Mouse (Mus musculus) CD8-positive naive resting alpha-beta T cell, adult 2 months (primary cell): ENCODE measurements around the gene Ermard.
"Not testable (repeated sequence)": the region's sequence is repeated elsewhere in the genome, so short reads cannot be mapped to it uniquely, and the experiment has no call there.

Experiments used
- DNase-seq, 2 experiments: peaks; one replicate each; pipeline ENCODE4 v3.0.0; 2022; ENCODE audit warnings: low read depth in 2 of 2, low spot score in 2 of 2

Gene Ermard

DNA sequence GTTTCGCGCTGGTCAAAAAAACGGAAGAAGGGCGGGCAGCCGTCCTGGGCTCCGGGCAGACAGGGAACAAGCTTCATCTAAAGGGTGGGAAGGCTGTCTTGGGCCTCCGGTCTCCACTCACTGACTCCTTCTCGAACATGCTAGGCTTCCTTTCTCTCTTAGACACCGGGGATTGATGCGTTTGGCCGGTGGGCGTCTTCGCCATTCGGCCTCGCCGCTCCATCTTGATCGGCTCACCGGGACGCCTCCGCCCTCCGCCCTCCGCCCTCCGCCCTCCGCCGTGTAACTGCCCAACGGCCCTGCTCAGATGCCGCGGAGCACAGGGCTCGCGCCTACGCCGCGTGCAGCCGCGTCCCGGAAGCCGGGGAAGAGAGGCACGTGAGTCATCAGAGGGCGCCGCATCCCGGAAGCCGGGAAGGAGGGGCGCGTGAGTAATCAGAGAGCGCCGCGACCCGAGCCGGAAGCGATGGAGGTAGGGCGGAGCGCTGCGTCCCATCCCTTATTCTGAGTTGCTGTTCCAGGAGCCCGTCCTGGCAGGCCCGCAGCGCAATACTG is at the start of gene Ermard, which contains the start of the genes Tcte3 and Gm3448:
TSS of gene Ermard (plus strand) at position 34 of the 555 bp plus-strand sequence.
TSS of gene Tcte3 (minus strand) at position 314 of the 555 bp plus-strand sequence.
TSS of gene Gm3448 (minus strand) at position 363 of the 555 bp plus-strand sequence.
- DNase-seq = peak in 1 of 2 experiments; percentile 11

DNA sequence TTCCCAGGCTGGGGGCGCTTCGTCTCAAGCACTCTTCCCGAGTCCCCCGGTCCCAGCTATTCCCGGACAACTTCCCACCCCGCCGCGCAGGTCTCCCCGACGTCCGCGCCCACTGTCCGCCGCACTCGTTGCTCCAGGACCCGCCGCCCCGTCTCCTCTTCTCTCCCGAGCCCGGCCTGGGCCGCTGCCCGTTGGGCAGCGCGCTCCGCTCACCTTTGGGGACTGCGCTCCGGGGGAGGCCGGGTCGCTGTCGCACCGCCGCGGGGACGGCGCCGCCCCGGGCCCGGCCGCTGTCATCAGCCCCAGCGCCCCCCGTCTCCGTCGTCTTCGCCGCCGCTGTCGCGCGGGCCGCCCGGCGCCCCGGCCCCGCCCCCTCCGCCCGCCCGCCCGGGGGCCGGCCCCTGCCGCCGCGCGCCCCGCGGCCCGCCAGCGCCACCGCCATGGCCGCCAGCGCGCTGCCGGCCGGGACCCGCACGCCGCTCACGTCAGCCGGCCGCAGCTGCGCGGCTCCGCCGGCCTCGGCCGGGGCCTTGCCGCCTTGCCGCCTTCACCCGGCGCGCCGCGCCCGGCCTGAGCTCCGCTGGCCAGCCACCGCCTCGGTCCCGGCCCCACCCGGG is 48.4 kb upstream of the Ermard start:
- not testable (repeated sequence) for DNase-seq

DNA sequence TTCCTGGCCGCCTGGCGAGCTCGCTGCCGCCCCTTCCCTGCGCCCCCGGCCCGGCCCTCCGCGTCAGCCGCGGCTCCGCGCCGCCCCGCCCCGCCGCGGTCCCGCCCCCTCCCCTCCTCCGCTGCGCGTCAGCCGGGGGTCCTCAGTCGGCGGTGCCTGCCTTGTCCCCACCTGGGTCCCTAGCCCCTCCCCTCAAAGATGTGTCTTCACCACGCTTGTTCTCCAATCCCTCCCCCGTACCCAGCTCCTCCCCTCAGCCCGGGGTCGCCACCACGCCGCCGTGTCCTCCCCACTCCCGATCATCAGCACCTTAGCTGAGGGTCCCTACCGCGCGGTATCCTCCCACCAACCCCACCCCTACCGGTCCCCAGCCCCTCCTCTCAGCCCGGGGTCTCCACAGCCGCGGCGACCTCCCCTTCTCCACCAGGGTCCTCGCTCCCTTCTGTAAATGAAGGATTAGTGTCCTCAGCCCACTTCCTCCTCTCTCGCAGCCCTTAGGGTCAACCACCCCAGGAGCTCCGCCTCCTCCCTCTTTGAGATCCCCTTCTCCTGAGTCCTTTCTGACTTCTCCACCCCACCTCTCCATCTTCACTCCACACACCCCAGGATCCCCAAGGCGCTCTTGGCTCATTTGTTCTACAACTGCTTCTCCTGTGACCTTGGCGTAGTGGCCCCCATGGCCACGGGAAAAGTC is 47.7 kb upstream of the Ermard start:
- not testable (repeated sequence) for DNase-seq

GRCm38 (mm10) chr17:14994140-14994539 is 46.9 kb upstream of the Ermard start:
- DNase-seq = not testable (repeated sequence)

- DNase-seq = not testable (repeated sequence)
These were observed 41.0 kb upstream of the Ermard start for GRCm38 (mm10) chr17:15000047-15000446.

DNA sequence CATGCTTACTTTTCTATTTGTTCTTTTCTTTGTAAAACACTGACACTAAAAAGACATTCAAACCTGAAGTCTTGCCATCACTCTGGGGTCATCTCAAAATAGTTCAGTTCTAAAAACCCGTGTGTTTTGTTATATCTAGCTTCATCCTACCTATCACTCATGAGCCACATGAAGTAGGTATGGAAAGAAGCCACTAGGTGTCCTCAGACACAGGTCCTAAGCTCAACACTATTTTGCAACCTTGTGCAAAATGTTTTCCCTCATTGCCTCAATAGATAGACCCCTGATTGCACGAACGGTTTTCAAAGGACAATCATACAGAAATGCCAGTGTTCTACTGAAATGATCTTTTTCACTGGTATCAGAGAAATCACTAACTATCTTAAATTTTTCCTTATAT is 31.9 kb upstream of the Ermard start:
- DNase-seq = not testable (repeated sequence)

DNA sequence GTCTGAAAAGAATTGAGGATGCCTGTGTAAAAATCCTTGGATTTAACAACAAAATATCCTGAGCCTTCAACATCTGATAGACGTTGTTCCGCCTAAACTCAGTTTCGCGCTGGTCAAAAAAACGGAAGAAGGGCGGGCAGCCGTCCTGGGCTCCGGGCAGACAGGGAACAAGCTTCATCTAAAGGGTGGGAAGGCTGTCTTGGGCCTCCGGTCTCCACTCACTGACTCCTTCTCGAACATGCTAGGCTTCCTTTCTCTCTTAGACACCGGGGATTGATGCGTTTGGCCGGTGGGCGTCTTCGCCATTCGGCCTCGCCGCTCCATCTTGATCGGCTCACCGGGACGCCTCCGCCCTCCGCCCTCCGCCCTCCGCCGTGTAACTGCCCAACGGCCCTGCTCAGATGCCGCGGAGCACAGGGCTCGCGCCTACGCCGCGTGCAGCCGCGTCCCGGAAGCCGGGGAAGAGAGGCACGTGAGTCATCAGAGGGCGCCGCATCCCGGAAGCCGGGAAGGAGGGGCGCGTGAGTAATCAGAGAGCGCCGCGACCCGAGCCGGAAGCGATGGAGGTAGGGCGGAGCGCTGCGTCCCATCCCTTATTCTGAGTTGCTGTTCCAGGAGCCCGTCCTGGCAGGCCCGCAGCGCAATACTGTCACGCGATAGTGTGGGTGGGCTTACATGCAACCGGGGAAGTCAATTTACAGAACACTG is 31.1 kb upstream of the Ermard start, which contains the start of gene Gm3435:
TSS of gene Gm3435 (plus strand) at position 471 of the 708 bp plus-strand sequence.
- not testable (repeated sequence) for DNase-seq

- DNase-seq = not testable (repeated sequence)
These were observed 19.3 kb upstream of the Ermard start for GRCm38 (mm10) chr17:15021503-15022220.

DNA sequence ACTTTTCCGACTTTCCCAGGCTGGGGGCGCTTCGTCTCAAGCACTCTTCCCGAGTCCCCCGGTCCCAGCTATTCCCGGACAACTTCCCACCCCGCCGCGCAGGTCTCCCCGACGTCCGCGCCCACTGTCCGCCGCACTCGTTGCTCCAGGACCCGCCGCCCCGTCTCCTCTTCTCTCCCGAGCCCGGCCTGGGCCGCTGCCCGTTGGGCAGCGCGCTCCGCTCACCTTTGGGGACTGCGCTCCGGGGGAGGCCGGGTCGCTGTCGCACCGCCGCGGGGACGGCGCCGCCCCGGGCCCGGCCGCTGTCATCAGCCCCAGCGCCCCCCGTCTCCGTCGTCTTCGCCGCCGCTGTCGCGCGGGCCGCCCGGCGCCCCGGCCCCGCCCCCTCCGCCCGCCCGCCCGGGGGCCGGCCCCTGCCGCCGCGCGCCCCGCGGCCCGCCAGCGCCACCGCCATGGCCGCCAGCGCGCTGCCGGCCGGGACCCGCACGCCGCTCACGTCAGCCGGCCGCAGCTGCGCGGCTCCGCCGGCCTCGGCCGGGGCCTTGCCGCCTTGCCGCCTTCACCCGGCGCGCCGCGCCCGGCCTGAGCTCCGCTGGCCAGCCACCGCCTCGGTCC is 17.0 kb upstream of the Ermard start:
- DNase-seq = not testable (repeated sequence)

- DNase-seq = not testable (repeated sequence)
These were observed 16.4 kb upstream of the Ermard start for GRCm38 (mm10) chr17:15024502-15025193.

GRCm38 (mm10) chr17:15025513-15025912 is 15.5 kb upstream of the Ermard start:
- not testable (repeated sequence) for DNase-seq

GRCm38 (mm10) chr17:15031414-15031813 is 9.6 kb upstream of the Ermard start:
- DNase-seq = not testable (repeated sequence)

DNA sequence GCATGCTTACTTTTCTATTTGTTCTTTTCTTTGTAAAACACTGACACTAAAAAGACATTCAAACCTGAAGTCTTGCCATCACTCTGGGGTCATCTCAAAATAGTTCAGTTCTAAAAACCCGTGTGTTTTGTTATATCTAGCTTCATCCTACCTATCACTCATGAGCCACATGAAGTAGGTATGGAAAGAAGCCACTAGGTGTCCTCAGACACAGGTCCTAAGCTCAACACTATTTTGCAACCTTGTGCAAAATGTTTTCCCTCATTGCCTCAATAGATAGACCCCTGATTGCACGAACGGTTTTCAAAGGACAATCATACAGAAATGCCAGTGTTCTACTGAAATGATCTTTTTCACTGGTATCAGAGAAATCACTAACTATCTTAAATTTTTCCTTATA is 553 bp upstream of the Ermard start:
- not testable (repeated sequence) for DNase-seq

DNA sequence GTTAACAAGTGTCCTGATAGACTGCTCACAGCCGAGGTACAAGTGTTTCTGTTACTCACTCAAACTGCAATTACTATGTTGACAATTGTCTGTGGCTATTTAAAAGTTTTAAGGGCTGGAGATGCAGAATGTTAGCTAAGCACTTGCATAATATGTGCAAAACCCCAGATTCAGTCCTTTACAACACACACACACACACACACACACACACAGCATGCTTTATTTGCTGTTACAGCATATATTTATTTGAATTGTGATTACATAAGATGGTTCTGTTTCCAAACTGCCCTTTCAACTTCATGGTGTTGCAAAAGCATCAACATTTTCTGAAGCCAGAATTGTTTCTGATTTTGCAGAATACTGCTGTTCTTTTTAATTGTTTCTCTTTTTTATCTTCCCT is 9.3 kb downstream of the Ermard start:
- DNase-seq = not testable (repeated sequence)

- not testable (repeated sequence) for DNase-seq
These were observed 11.8 kb downstream of the Ermard start for GRCm38 (mm10) chr17:15052766-15053165.

DNA sequence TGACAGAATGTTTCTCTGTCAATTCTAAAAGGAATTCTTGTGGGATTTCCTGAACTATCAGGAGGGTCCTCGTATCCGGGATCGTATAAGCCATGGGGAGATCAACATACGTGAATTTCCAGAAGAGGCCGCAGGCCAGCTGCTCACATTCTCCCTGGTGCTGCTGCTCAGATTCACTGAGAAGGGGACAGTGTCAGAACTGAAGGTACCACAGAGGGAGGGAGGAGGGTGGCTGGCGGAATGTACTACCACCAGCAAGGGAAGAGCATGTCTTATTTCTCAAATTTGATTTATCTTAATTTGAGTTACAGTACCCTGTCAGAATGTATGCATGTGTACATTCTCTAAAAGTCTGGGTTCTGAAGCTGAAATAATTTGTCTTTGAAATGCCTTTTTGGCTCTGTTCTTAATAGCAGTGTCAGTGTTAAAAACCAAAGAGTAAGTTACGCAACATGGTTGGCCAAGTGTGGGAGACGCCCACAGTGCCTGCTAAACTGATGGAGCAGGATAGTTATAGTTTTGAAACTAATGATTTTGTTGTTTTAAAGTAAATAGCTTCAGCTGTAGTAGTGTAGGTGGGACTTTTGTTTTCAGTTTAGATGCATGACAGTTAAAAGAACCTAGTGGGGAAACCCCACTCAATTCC is 12.3 kb downstream of the Ermard start:
- DNase-seq = not testable (repeated sequence)

DNA sequence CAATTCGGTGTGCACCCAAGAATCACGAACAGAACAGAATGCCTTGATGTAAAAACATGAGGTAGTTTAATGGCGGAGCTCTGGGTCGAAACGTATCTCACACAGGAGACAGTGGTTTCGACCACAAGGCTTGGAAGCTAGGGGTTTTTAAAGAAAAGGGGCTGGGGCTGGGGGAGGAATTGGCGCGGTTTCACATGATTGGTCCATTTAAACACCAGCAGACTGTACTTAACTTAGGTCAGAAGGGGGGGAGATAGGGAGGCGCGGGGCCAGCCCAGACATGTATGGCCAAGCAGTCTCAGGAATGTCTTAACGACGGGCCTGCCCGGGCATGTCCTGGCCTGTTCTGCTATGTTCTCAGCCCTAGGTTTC is 12.8 kb downstream of the Ermard start:
- not testable (repeated sequence) for DNase-seq

DNA sequence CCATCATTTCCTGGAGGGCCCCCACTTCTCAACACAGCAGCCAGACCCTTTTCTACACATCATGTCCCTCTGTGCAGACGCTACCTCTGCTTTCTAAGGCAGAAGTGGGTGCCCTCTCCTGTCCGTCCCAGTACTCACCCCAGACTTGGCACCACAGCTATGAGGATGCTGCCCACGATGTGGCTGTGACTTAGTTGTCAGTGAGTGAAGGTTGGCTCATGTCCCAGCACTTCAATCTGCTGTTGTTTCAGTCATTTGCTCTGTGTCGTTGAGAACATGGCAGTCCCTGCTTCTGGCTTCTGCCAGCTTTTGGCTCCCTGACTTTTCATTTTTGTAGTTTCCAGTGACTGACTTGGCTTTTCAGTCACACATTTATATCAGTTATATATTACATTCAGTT is 14.9 kb downstream of the Ermard start:
- DNase-seq = no peak

DNA sequence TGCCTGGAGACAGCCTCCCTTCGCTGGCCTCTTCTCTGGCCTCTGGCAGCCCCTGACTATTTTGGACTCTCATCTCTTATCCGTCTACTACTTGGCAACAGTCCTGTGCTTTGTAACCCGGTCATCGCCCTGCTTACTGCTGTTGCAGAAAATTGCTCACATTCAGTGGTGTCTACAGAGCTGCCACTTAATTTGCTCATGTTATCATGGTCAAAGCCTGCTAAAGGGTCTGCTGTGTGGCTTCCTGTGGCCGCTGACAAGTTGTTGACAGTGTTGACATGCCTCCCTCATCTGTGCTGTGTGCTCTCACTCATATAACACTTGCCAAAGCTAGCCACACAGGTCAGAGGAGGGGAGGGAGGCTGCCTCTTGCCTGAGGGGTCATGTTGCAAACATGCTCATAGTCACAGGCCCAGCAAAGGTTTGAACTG is 17.2 kb downstream of the Ermard start:
- DNase-seq = no peak
